Comparison of ENCODE assay signal across 24 mouse cellular contexts in the genomic region with DNA sequence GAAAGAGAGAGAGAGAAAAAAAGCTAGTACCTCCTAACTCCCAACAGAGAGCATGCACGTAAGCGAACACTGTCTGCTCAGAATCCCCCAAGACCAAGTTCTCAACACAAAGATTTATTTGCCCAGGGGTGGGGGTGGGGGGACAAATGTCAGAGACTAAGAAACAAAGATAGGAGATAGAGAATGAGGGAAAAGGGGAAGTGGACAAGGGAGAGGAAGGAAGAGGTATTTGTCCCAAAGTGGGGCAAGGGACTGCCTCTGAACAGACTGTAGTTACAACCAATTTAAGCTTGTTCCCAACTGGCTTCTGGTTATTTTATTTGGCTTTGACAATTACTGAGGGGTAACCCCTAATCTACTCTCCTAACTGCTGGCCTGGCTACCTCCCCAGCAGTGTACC. TPM values are rescaled to one million over a fixed set of nuclear protein-coding genes. Genes with fewer than 3 reads are reported as not detected.
DNase-seq lines count a peak whose midpoint lies in the region; ATAC-seq and TF ChIP-seq lines count a peak whose summit lies in the region.
"Had no signal": no experiment of that assay in that cellular context is flagged by ENCODE, and none has a peak within 500 bp of the region (broad histone marks: within the 10 kb centered on the region; RNA-seq: fewer than 3 reads in every experiment).

No protein-coding gene starts in this region.

- no peak overlapping the region for H3K4me3 ChIP-seq in MEL (ENCODE audit: control insufficient read depth in 1 of 2, insufficient read depth in 1 of 2, low read depth in 2 of 2, low read length in 2 of 2)
- no peak overlapping the region for H3K4me3 ChIP-seq in stomach, postnatal 0 days (ENCODE audit: low read depth, low read length)
- no peak overlapping the region for H3K4me3 ChIP-seq in lung, postnatal 0 days (ENCODE audit: low read depth, low read length)
- H3K4me3 ChIP-seq: embryonic facial prominence, embryonic 12.5 days; embryonic facial prominence, embryonic 15.5 days; forebrain, embryonic 12.5 days; forebrain, embryonic 15.5 days; heart, embryonic 15.5 days; hindbrain, embryonic 12.5 days; hindbrain, embryonic 15.5 days had no signal

- peaks cover 0 to 11% of the 10 kb centered on the region in 2 experiments; a peak in 2 of 4 replicates for H3K4me1 ChIP-seq in MEL (ENCODE audit: control insufficient read depth in 1 of 2, insufficient read depth in 2 of 2, low read length in 2 of 2)
- H3K4me1 ChIP-seq in stomach, postnatal 0 days (replicated peaks; ENCODE audit: control insufficient read depth, insufficient read depth) = no peaks in the 10 kb centered on the region
- no peaks in the 10 kb centered on the region for H3K4me1 ChIP-seq in lung, postnatal 0 days (ENCODE audit: insufficient read depth, low read depth, low read length)
- H3K4me1 ChIP-seq: embryonic facial prominence, embryonic 12.5 days; embryonic facial prominence, embryonic 15.5 days; forebrain, embryonic 12.5 days; forebrain, embryonic 15.5 days; heart, embryonic 15.5 days; hindbrain, embryonic 12.5 days; hindbrain, embryonic 15.5 days had no signal

- ATAC-seq in hematopoietic stem cell, adult 5-6 weeks (replicated peaks in 1 of 2; ENCODE audit: insufficient read depth in 1 of 2, low FRiP score in 2 of 2, low TSS enrichment in 1 of 2, low read depth in 1 of 2, poor library complexity in 2 of 2, severe bottlenecking in 2 of 2) = peak; percentile 51 to 59; a peak in 3 of 4 replicates
- ATAC-seq in stomach, postnatal 0 days (ENCODE audit: low FRiP score, low TSS enrichment) = no peak
- ATAC-seq in lung, postnatal 0 days = no peak
- no peak for ATAC-seq in erythroid progenitor cell, adult 5-6 weeks (replicated peaks; ENCODE audit: low FRiP score, poor library complexity, severe bottlenecking)
- ATAC-seq: CD4-positive, CD25-positive, alpha-beta regulatory T cell, adult 4 months; forebrain, embryonic 15.5 days; Patski had no signal

- no peaks in the 10 kb centered on the region for H3K79me2 ChIP-seq in MEL (ENCODE audit: control insufficient read depth, insufficient read depth, low read length, poor library complexity)

- TF ChIP-seq POLR2A in MEL (IDR thresholded peaks at IDR 0.05; ENCODE audit: control insufficient read depth in 1 of 2, insufficient read depth in 1 of 2, low read depth in 1 of 2, low read length in 2 of 2, poor library complexity in 1 of 2) = no peak

- no peak overlapping the region for H3K27ac ChIP-seq in MEL (ENCODE audit: control insufficient read depth, low read depth, low read length)
- H3K27ac ChIP-seq in stomach, postnatal 0 days (replicated peaks) = no peak overlapping the region
- no peak overlapping the region for H3K27ac ChIP-seq in lung, postnatal 0 days (ENCODE audit: low read length)
- H3K27ac ChIP-seq: embryonic facial prominence, embryonic 12.5 days; embryonic facial prominence, embryonic 15.5 days; forebrain, embryonic 12.5 days; forebrain, embryonic 15.5 days; heart, embryonic 15.5 days; hindbrain, embryonic 12.5 days; hindbrain, embryonic 15.5 days had no signal

- TF ChIP-seq RAD21 in MEL (IDR thresholded peaks at IDR 0.05; ENCODE audit: low read depth, low read length) = no peak

- H3K4me2 ChIP-seq in stomach, postnatal 0 days (replicated peaks; ENCODE audit: low read depth) = no peak overlapping the region
- no peak overlapping the region for H3K4me2 ChIP-seq in lung, postnatal 0 days (replicated peaks; ENCODE audit: low read depth, low read length)
- H3K4me2 ChIP-seq: embryonic facial prominence, embryonic 12.5 days; embryonic facial prominence, embryonic 15.5 days; forebrain, embryonic 12.5 days; forebrain, embryonic 15.5 days; heart, embryonic 11.5 days; heart, embryonic 15.5 days; hindbrain, embryonic 12.5 days; hindbrain, embryonic 15.5 days had no signal

- no peaks in the 10 kb centered on the region for H3K27me3 ChIP-seq in MEL (ENCODE audit: control insufficient read depth in 1 of 2, insufficient read depth in 2 of 2, low read length in 2 of 2)
- no peaks in the 10 kb centered on the region for H3K27me3 ChIP-seq in stomach, postnatal 0 days (ENCODE audit: control insufficient read depth, insufficient read depth, low read length)
- H3K27me3 ChIP-seq in lung, postnatal 0 days (replicated peaks; ENCODE audit: insufficient read depth, low read length) = no peaks in the 10 kb centered on the region
- H3K27me3 ChIP-seq: embryonic facial prominence, embryonic 12.5 days; embryonic facial prominence, embryonic 15.5 days; forebrain, embryonic 12.5 days; forebrain, embryonic 15.5 days; heart, embryonic 15.5 days; hindbrain, embryonic 12.5 days; hindbrain, embryonic 15.5 days had no signal

- TF ChIP-seq EP300 in MEL (IDR thresholded peaks at IDR 0.05; ENCODE audit: low read depth in 1 of 2, low read length in 2 of 2) = no peak; a peak in 1 of 4 replicates
- TF ChIP-seq EP300 in stomach, postnatal 0 days (optimal IDR thresholded peaks at IDR 0.05) = no peak
- no peak for TF ChIP-seq EP300 in lung, postnatal 0 days (IDR thresholded peaks at IDR 0.05)

- DNase-seq in MEL (ENCODE audit: low read depth, low spot score) = peak; percentile 64
- peak; percentile 54 for DNase-seq in MEL-GATA-1-ER (ENCODE audit: extremely low read depth, low read depth)
- DNase-seq in stomach, postnatal 0 days (ENCODE audit: low spot score) = no peak
- DNase-seq in lung, postnatal 0 days (ENCODE audit: low spot score) = no peak
- DNase-seq: adrenal gland, postnatal 10 days; adrenal gland, postnatal 36 days; cerebellum, adult 18-20 months; cerebellum, adult 9-10 months; cerebellum, postnatal 14 days; gastrocnemius, postnatal 25 days; heart, postnatal 10 days; heart, postnatal 36 days had no signal

- 89% methylated on average over 2 of the region's 2 CpGs for WGBS in stomach, postnatal 0 days
- WGBS in lung, postnatal 0 days = 91% methylated on average over 2 of the region's 2 CpGs

- H3K9ac ChIP-seq in MEL (ENCODE audit: control insufficient read depth, low read depth, low read length, poor library complexity, severe bottlenecking) = no peak overlapping the region
- H3K9ac ChIP-seq in stomach, postnatal 0 days (ENCODE audit: low read length) = no peak overlapping the region
- no peak overlapping the region for H3K9ac ChIP-seq in lung, postnatal 0 days (replicated peaks; ENCODE audit: low read depth)
- H3K9ac ChIP-seq: embryonic facial prominence, embryonic 12.5 days; embryonic facial prominence, embryonic 15.5 days; forebrain, embryonic 12.5 days; forebrain, embryonic 15.5 days; heart, embryonic 15.5 days; hindbrain, embryonic 12.5 days; hindbrain, embryonic 15.5 days had no signal

- no peaks in the 10 kb centered on the region for H3K9me3 ChIP-seq in MEL (replicated peaks; ENCODE audit: insufficient read depth, low read length)
- H3K9me3 ChIP-seq in stomach, postnatal 0 days (ENCODE audit: control insufficient read depth, low read length) = no peaks in the 10 kb centered on the region
- H3K9me3 ChIP-seq in lung, postnatal 0 days (ENCODE audit: low read length) = no peaks in the 10 kb centered on the region
- H3K9me3 ChIP-seq: embryonic facial prominence, embryonic 15.5 days; forebrain, embryonic 12.5 days; forebrain, embryonic 15.5 days; heart, embryonic 15.5 days; hindbrain, embryonic 12.5 days; hindbrain, embryonic 15.5 days had no signal

- H3K36me3 ChIP-seq in MEL (ENCODE audit: control insufficient read depth in 1 of 2, insufficient read depth in 2 of 2, low read length in 2 of 2) = peaks cover 0 to 7% of the 10 kb centered on the region in 2 experiments; a peak in 2 of 4 replicates
- H3K36me3 ChIP-seq in stomach, postnatal 0 days (ENCODE audit: control insufficient read depth, insufficient read depth, low read length) = no peaks in the 10 kb centered on the region
- H3K36me3 ChIP-seq in lung, postnatal 0 days (ENCODE audit: insufficient read depth, low read length) = no peaks in the 10 kb centered on the region
- H3K36me3 ChIP-seq: embryonic facial prominence, embryonic 12.5 days; embryonic facial prominence, embryonic 15.5 days; forebrain, embryonic 12.5 days; forebrain, embryonic 15.5 days; heart, embryonic 15.5 days; hindbrain, embryonic 12.5 days; hindbrain, embryonic 15.5 days had no signal

- no peak for TF ChIP-seq CTCF in MEL (IDR thresholded peaks at IDR 0.05 in 2 of 3, conservative IDR thresholded peaks at IDR 0.05 in 1 of 3; ENCODE audit: control insufficient read depth in 1 of 3, insufficient read depth in 1 of 3, low read depth in 2 of 3, low read length in 3 of 3, poor library complexity in 1 of 3, severe bottlenecking in 1 of 3)
- TF ChIP-seq CTCF in stomach, postnatal 0 days (IDR thresholded peaks at IDR 0.05; ENCODE audit: low read depth) = no peak
- TF ChIP-seq CTCF in lung, postnatal 0 days (IDR thresholded peaks at IDR 0.05) = no peak

RNA-seq across cellular contexts. Expression of a gene that starts 10.3 kb away (rescaled TPM):
- 0.31 TPM in 1 of 2 replicates, not detected in the other for total RNA-seq in MEL (2012; rRNA removed)
- polyA plus RNA-seq in MEL (2012; ENCODE audit: insufficient read depth in 1 of 2, insufficient read length in 2 of 2, low read depth in 1 of 2, low replicate concordance in 2 of 2, missing spikeins in 1 of 2) = under 1 TPM in 1 of 2 experiments, not detected in 1; 0.22 TPM
- total RNA-seq in hematopoietic stem cell, adult 5-6 weeks (2017) = 1.1 TPM in 1 of 2 replicates, not detected in the other
- 37.8 and 38.2 TPM in 2 replicates for polyA plus RNA-seq in stomach, postnatal 0 days (2015; fragmentation: Nextera tagmentation; extraction: Ambion mirVana)
- polyA plus RNA-seq in lung, postnatal 0 days (2015; fragmentation: Nextera tagmentation; extraction: Ambion mirVana) = 12.2 and 13.5 TPM in 2 replicates
- total RNA-seq in erythroid progenitor cell, adult 5-6 weeks (2015; ENCODE audit: low replicate concordance) = 2.5 and 12.2 TPM in 2 replicates
- total RNA-seq in erythroid progenitor cell, adult 5-6 weeks (2017; ENCODE audit: low replicate concordance) = 7.3 and 8.3 TPM in 2 replicates
- polyA plus RNA-seq: CD4-positive, CD25-positive, alpha-beta regulatory T cell, adult 4 months had no signal

RNA-seq across cellular contexts. Expression of a gene that starts 24.0 kb away (rescaled TPM):
- total RNA-seq in MEL (2012; rRNA removed) = 37.9 and 42.8 TPM in 2 replicates
- 100 to 1,000 TPM in 1 of 2 experiments, 10 to 100 TPM in 1; 62.5 to 114 TPM for polyA plus RNA-seq in MEL (2012; ENCODE audit: insufficient read depth in 1 of 2, insufficient read length in 2 of 2, low read depth in 1 of 2, low replicate concordance in 2 of 2, missing spikeins in 1 of 2)
- total RNA-seq in hematopoietic stem cell, adult 5-6 weeks (2017) = 59.5 and 62.7 TPM in 2 replicates
- polyA plus RNA-seq in stomach, postnatal 0 days (2015; fragmentation: Nextera tagmentation; extraction: Ambion mirVana) = 12.6 and 12.9 TPM in 2 replicates
- 18.3 and 20.6 TPM in 2 replicates for polyA plus RNA-seq in lung, postnatal 0 days (2015; fragmentation: Nextera tagmentation; extraction: Ambion mirVana)
- total RNA-seq in erythroid progenitor cell, adult 5-6 weeks (2015; ENCODE audit: low replicate concordance) = 48.3 and 78.4 TPM in 2 replicates
- 73.2 and 98.7 TPM in 2 replicates for total RNA-seq in erythroid progenitor cell, adult 5-6 weeks (2017; ENCODE audit: low replicate concordance)

RNA-seq across cellular contexts. Expression of a gene that starts 46.7 kb away (rescaled TPM):
- total RNA-seq in MEL (2012; rRNA removed) = 1,184 and 1,257 TPM in 2 replicates
- polyA plus RNA-seq in MEL (2012; ENCODE audit: insufficient read depth in 1 of 2, insufficient read length in 2 of 2, low read depth in 1 of 2, low replicate concordance in 2 of 2, missing spikeins in 1 of 2) = 100 to 1,000 TPM; 396 to 798 TPM
- 458 and 486 TPM in 2 replicates for total RNA-seq in hematopoietic stem cell, adult 5-6 weeks (2017)
- 247 and 248 TPM in 2 replicates for polyA plus RNA-seq in stomach, postnatal 0 days (2015; fragmentation: Nextera tagmentation; extraction: Ambion mirVana)
- polyA plus RNA-seq in lung, postnatal 0 days (2015; fragmentation: Nextera tagmentation; extraction: Ambion mirVana) = 211 and 225 TPM in 2 replicates
- total RNA-seq in erythroid progenitor cell, adult 5-6 weeks (2015; ENCODE audit: low replicate concordance) = 149 and 170 TPM in 2 replicates
- 85.0 and 107 TPM in 2 replicates for total RNA-seq in erythroid progenitor cell, adult 5-6 weeks (2017; ENCODE audit: low replicate concordance)

RNA-seq across cellular contexts. Expression of a gene that starts 46.8 kb away (rescaled TPM):
- 26.2 and 29.2 TPM in 2 replicates for total RNA-seq in MEL (2012; rRNA removed)
- polyA plus RNA-seq in MEL (2012; ENCODE audit: insufficient read depth in 1 of 2, insufficient read length in 2 of 2, low read depth in 1 of 2, low replicate concordance in 2 of 2, missing spikeins in 1 of 2) = 10 to 100 TPM in 1 of 2 experiments, not detected in 1; 21.0 TPM
- total RNA-seq in hematopoietic stem cell, adult 5-6 weeks (2017) = 2.8 and 5.9 TPM in 2 replicates
- 9.9 and 10.4 TPM in 2 replicates for polyA plus RNA-seq in stomach, postnatal 0 days (2015; fragmentation: Nextera tagmentation; extraction: Ambion mirVana)
- polyA plus RNA-seq in lung, postnatal 0 days (2015; fragmentation: Nextera tagmentation; extraction: Ambion mirVana) = 9.8 and 14.0 TPM in 2 replicates
- 5.0 and 12.6 TPM in 2 replicates for total RNA-seq in erythroid progenitor cell, adult 5-6 weeks (2015; ENCODE audit: low replicate concordance)
- total RNA-seq in erythroid progenitor cell, adult 5-6 weeks (2017; ENCODE audit: low replicate concordance) = 2.5 and 6.8 TPM in 2 replicates

Comparison
In these comparisons a context has a peak if more than half of its experiments do, and no peak if none do; other contexts are left out.
1. DNase-seq: peak in MEL (single experiment) and MEL-GATA-1-ER (single experiment); none in stomach, postnatal 0 days (single experiment) and lung, postnatal 0 days (single experiment).
2. ATAC-seq: peak in hematopoietic stem cell, adult 5-6 weeks (2 of 2); none in stomach, postnatal 0 days (single experiment), lung, postnatal 0 days (single experiment) and erythroid progenitor cell, adult 5-6 weeks (single experiment).